Mouse (Mus musculus) erythroblast, embryonic 14.5 days (primary cell): ENCODE results near the gene Ccdc57. TPM values are rescaled to one million over a fixed set of nuclear protein-coding genes. Genes with fewer than 3 reads are reported as not detected.

Source experiments
- H3K27me3 ChIP-seq: 2 replicates; pipeline ENCODE4 v1.6.1; 2012; ENCODE audit warnings: inconsistent platforms; ENCODE audit not compliant: control insufficient read depth
- H3K36me3 ChIP-seq: 2 replicates; pipeline ENCODE4 v1.6.1; 2012; ENCODE audit warnings: mild to moderate bottlenecking, inconsistent platforms; ENCODE audit not compliant: control insufficient read depth
- H3K4me1 ChIP-seq: 2 replicates; pipeline ENCODE4 v1.6.1; 2012; ENCODE audit warnings: inconsistent platforms; ENCODE audit not compliant: control insufficient read depth
- H3K4me3 ChIP-seq: replicated peaks from 2 replicates; pipeline ENCODE3; 2012; ENCODE audit warnings: moderate library complexity, mild to moderate bottlenecking, inconsistent platforms
- H3K9me3 ChIP-seq: 2 replicates; pipeline ENCODE4 v1.6.1; 2012; ENCODE audit warnings: low read length, inconsistent platforms, mixed read lengths; ENCODE audit not compliant: control insufficient read depth
- GATA1 ChIP-seq: IDR thresholded peaks from 2 replicates; pipeline ENCODE4 v1.6.1; 2012; ENCODE audit warnings: low read length, inconsistent platforms, mixed read lengths
- TAL1 ChIP-seq: IDR thresholded peaks from 3 replicates; pipeline ENCODE4 v1.6.1; 2012; ENCODE audit warnings: low read length, inconsistent platforms, mixed read lengths
- polyA plus RNA-seq: library from polyadenylated mRNA; stranded (reverse); fragments of >175 nt; gene quantifications from 2 replicates; pipeline ENCODE4 v1.2.3, GENCODE M21; 2012

The Ccdc57 gene
- 0.23 and 0.39 TPM in 2 replicates for polyA plus RNA-seq

DNA sequence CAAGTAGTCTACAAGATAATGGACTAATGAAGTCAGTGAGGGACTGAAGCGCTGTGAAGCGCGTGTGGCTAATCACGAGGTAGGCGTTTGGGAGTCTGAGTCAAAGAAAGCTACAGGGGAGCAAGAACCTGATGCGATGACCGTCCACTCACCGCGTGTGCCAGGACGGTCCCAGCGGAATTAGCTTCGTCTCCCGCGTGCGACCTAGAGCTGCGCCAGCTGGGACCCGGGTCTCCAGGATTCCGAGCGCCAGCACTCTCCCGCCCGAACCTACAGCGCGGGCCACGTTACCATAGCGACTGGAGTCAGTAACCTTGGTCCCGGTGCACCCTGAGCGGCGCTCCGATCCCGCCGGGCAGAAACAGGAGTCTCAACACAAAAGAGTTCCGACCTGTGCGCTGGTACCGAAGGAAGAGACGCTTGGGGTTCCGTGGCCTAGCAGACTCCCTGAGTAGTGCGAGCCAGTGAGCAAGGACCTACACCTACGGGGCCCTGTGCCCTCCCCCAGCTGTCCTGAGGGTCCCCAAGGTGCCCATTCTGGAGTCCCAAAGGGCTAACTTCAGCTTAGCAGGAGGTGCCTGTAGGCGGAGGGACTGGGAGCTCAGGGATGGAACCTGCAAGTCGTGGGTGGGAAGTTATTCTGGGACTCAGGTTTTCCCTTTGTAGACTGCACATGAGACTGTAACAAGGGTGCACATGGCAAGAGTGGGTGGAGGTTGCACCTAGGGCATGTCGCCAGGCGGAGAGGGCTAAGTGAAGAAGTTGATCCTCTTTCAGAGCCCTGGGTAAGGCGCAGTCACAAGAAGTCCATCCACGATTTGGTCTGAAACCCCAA is at the start of gene Ccdc57:
TSS of gene Ccdc57 (minus strand) at position 309 of the 835 bp plus-strand sequence.
- Histone ChIP-seq H3K9me3 (peaks cover 8% of the 10 kb centered on the region), H3K4me3 (peak within 1 kb of the TSS; percentile 77), H3K4me1 (peaks cover 66% of the 10 kb centered on the region), H3K27me3 (no peaks in the 10 kb centered on the region), H3K36me3 (peaks cover 15% of the 10 kb centered on the region)
- no peak for TF ChIP-seq GATA1
- no peak for TF ChIP-seq TAL1

DNA sequence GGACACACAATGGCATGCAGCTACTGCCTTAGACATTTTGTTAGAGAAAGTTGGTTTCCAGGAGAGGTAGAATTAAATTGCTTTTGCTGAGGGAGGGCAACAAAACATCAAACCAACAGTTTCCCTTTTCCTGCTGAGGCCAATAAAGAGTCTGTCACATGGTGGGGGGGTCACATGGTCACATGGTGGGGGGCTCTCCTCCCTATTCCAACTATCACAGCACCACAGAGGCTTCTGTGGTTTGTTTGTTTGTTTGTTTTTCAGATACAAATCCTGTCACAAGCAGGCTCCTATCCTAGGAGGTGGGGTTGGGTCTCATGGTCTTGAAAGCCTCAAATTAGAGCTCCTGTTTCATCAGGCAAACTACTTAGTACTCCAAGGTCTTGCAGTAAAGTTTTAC is 49.8 kb upstream of the Ccdc57 start:
- H3K27me3 ChIP-seq: no peaks in the 10 kb centered on the region
- no peaks in the 10 kb centered on the region for H3K9me3 ChIP-seq
- no peak for TF ChIP-seq TAL1
- no peak for TF ChIP-seq GATA1
- H3K36me3 ChIP-seq: peaks cover 98% of the 10 kb centered on the region
- peaks cover 92% of the 10 kb centered on the region for H3K4me1 ChIP-seq
- H3K4me3 ChIP-seq: no peak overlapping the region

DNA sequence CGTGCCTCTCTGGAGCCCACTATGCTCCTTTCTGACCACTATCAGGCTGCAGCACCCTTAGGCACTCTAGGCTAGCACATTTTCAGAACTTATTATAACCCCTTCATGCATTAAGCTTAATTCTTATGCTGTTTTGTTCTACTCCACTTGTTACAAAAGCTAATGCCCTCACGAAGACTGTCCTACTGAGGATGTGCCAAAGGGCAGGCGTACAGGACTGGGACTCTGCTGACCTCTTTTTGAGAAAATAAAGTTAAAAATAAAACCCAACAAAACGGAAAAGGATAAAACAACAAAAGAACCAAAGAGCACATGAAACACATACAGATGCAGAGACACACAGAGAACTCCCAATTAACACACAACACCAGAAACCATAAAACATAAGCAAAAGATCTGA is 49.0 kb upstream of the Ccdc57 start:
- TF ChIP-seq TAL1 (no peak), GATA1 (no peak)
- peaks cover 98% of the 10 kb centered on the region for H3K36me3 ChIP-seq
- H3K4me1 ChIP-seq: peaks cover 90% of the 10 kb centered on the region

DNA sequence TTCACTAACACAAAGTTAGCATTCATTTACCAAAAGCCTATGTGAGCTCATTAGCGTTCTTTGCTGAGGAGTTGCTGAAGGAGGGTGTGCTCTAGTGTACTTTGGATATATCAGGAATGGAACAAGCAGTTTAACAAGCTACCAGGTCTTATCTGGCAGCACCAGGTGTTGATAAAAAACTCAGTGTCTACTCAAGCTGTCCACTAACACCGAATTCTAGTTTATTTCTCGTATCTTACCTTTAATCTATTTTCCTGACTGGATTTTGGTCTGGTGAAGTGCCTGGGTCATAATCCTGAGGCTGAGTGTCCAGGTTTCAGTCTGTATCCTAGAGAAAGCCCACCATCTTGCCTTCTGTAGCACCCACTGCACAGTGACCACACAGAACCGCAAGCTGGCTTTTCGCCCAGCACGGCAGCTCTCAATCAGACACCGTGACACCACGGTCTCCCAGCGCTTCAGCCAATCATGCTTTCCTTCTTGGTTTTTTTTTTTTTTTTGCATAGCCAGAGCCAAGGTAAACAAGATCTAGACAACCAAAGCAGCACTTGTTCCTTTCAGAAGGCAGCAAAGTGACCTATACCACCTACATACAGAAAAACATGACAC is 47.9 kb upstream of the Ccdc57 start:
- TF ChIP-seq GATA1: peak; percentile 95
- TF ChIP-seq TAL1: peak; percentile 82
- Histone ChIP-seq H3K27me3 (no peaks in the 10 kb centered on the region), H3K4me1 (peaks cover 78% of the 10 kb centered on the region), H3K36me3 (peaks cover 98% of the 10 kb centered on the region), H3K4me3 (peak overlapping the region; percentile 56), H3K9me3 (no peaks in the 10 kb centered on the region)

More for the DNA sequence above, 49.0 kb upstream of the Ccdc57 start:
- H3K9me3 ChIP-seq: no peaks in the 10 kb centered on the region
- no peak overlapping the region for H3K4me3 ChIP-seq
- no peaks in the 10 kb centered on the region for H3K27me3 ChIP-seq

DNA sequence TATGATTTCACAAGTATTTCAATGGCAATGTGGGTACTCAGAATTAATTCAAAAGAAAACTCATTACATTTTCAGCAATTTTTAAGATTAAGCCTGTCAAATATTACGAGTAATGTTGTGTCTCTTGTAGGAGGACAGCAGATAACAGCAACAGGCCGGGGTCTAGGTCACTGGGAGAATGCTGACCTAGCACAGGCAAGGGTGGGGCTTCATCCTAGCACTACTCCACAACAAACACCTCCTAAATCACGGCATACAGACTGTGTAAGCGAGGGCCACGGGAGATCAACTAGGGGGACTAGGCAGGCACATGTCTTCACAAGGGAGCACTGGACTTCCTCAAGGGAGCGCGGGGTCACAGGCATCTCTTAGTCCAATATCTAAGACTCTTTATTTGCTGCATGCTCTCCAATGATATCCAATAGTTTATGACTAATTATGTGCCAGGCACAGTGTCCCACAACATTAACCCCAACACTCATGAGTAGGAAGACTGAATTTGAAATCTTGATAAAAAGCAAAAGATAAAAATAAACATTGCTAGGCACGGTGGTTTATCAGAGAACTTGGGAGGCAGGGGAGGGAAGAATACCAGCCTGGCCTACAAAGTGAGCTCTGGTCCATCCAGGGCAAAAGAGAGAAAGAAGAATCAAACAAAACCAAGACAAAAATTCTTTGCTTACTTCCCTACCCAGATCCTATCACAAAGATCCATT is 47.2 kb upstream of the Ccdc57 start:
- Histone ChIP-seq H3K9me3 (no peaks in the 10 kb centered on the region), H3K27me3 (no peaks in the 10 kb centered on the region), H3K4me1 (peaks cover 74% of the 10 kb centered on the region), H3K36me3 (peaks cover 98% of the 10 kb centered on the region), H3K4me3 (peak overlapping the region; percentile 56)
- TF ChIP-seq GATA1 (0 out of 2 replicates have a peak, but pooled peaks have one; percentile 5), TAL1 (no peak)

DNA sequence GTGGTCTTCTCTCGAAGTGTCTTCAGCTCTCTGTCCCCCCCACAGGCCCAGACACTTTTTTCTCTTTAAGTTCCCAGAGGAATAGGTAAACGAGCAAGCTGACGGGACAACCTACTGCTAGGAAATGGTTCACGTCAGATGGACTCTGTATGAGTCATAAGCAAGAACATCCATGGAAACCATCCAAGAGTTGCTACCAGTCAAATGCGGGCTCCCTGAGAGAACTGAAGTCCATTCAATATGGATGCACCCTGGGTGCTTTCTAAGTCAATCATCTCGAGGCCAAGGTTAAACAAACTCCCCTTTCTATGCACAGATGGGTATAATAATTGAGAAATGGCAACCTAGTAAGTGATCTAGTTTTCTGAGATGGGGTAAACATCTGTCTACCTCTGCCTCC is 40.6 kb upstream of the Ccdc57 start:
- no peak overlapping the region for H3K4me3 ChIP-seq
- TF ChIP-seq TAL1: no peak
- no peak for TF ChIP-seq GATA1
- peaks cover 13% of the 10 kb centered on the region for H3K4me1 ChIP-seq
- H3K9me3 ChIP-seq: no peaks in the 10 kb centered on the region
- H3K27me3 ChIP-seq: no peaks in the 10 kb centered on the region
- peaks cover 100% of the 10 kb centered on the region for H3K36me3 ChIP-seq

DNA sequence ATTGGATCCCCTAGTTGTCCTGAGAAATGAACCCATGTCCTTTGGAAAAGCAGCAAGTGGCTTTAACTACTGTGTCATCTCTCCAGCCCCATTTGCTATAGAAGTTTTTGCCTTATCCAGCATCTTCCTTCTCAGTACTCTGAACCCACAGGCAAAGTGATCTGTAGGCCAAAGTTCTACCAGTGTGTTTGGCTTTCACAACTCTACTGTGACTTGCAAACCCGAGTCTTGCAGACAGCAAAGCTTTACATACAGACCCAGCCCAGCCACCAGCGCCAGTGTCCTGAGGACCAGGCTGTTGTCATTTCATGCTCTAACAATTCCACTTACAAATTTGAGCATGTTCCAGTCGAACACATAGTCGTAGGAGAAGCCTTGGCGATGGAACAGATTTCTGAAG is 38.6 kb upstream of the Ccdc57 start:
- Histone ChIP-seq H3K9me3 (no peaks in the 10 kb centered on the region), H3K36me3 (peaks cover 100% of the 10 kb centered on the region), H3K27me3 (no peaks in the 10 kb centered on the region), H3K4me1 (peaks cover 4% of the 10 kb centered on the region; the same call in 1 of the 2 replicates), H3K4me3 (no peak overlapping the region)
- TF ChIP-seq TAL1 (no peak), GATA1 (no peak)

DNA sequence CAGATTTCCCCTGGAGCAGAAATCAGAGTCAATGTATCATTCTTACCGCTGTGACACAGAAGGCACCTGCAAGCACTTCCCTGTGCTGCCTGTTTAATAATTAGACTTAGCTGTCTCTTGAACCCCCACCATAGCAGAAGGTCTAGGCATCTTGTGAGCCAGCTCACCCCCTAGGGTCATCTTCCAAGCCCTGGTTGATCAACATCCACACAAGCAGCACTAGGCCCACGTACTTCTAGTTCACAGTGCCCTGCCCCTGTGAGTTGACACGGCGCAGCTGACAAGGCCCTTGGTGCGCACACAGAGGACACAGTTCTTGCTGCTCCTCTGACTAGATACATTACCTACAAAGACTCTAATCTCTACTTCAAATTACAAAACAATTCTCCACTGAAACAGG is 37.1 kb upstream of the Ccdc57 start:
- H3K4me1 ChIP-seq: peaks cover 4% of the 10 kb centered on the region; the same call in 1 of the 2 replicates
- TF ChIP-seq GATA1 (no peak), TAL1 (no peak)
- no peak overlapping the region for H3K4me3 ChIP-seq
- H3K36me3 ChIP-seq: peaks cover 100% of the 10 kb centered on the region
- no peaks in the 10 kb centered on the region for H3K9me3 ChIP-seq
- H3K27me3 ChIP-seq: no peaks in the 10 kb centered on the region

DNA sequence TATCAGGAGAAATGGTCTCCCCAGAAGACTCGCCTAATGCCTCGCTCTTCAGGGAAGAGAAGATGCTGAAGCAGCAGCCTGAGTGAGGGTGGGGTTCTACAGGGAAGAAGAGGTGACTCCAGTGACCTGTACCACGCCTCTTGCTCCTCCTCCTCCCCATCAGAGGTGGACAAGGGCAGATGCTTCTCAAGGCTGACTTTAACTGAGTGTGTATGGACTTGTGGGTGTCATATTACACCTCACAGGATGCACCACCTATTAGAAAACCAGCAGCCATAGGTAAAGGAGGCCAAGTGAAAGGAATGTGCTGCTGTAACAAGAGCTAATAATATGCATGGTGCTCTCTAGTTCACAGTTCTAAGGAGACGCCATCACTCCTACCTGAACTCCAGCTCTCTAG is 32.9 kb upstream of the Ccdc57 start:
- peaks cover 6% of the 10 kb centered on the region; the same call in 1 of the 2 replicates for H3K4me1 ChIP-seq
- TF ChIP-seq TAL1 (no peak), GATA1 (no peak)
- no peaks in the 10 kb centered on the region for H3K27me3 ChIP-seq
- H3K9me3 ChIP-seq: no peaks in the 10 kb centered on the region
- H3K4me3 ChIP-seq: no peak overlapping the region
- H3K36me3 ChIP-seq: peaks cover 100% of the 10 kb centered on the region
